In genomic region chr17:71155271-71155670, GRCm38 (mm10) we compare ENCODE assay signal across 17 mouse cellular contexts. TPM values are rescaled to one million over a fixed set of nuclear protein-coding genes. Genes with fewer than 3 reads are reported as not detected.
A peak's percentile ranks its signal among the peaks of the same experiment; 100 is the strongest.
DNase-seq lines count a peak whose midpoint lies in the region; ATAC-seq and TF ChIP-seq lines count a peak whose summit lies in the region.
"Had no signal": no experiment of that assay in that cellular context is flagged by ENCODE, and none has a peak within 500 bp of the region (broad histone marks: within the 10 kb centered on the region; RNA-seq: fewer than 3 reads in every experiment).

No protein-coding gene starts in this region.

- DNase-seq in left cerebral cortex, postnatal 4 days, result peak; percentile 8
- DNase-seq in left cerebral cortex, postnatal 10 days (ENCODE audit: extremely low spot score in 1 of 2, low spot score in 2 of 2), result no peak
- peak; percentile 91 for DNase-seq in adrenal gland, adult 2 months
- DNase-seq in kidney, adult 18-20 months, result peak; percentile 55
- peak; percentile 76 to 81 for DNase-seq in kidney, postnatal 25 days
- DNase-seq in layer of hippocampus, adult 9-11 months, result no peak
- DNase-seq in forebrain, postnatal 0 days, result no peak
- DNase-seq: cerebellum, postnatal 25 days; gastrocnemius, postnatal 36 days; heart, postnatal 36 days; retina, postnatal 1 day; thymus, postnatal 14 days had no signal

- WGBS in forebrain, postnatal 0 days, result 52% methylated on average over 1 of the region's 1 CpGs

- no peak for ATAC-seq in forebrain, postnatal 0 days

- no peaks in the 10 kb centered on the region for H3K27me3 ChIP-seq in forebrain, postnatal 0 days (ENCODE audit: insufficient read depth, low read length)
- H3K27me3 ChIP-seq: lung, embryonic 15.5 days; neural tube, embryonic 13.5 days; stomach, embryonic 15.5 days had no signal

- no peak overlapping the region for H3K4me3 ChIP-seq in forebrain, postnatal 0 days (ENCODE audit: low read depth, low read length)
- H3K4me3 ChIP-seq: left cerebral cortex, adult 2 months; lung, embryonic 15.5 days; neural tube, embryonic 13.5 days; stomach, embryonic 15.5 days had no signal

- no peak overlapping the region for H3K4me2 ChIP-seq in forebrain, postnatal 0 days (ENCODE audit: low read depth)
- H3K4me2 ChIP-seq: heart, embryonic 11.5 days; lung, embryonic 15.5 days; neural tube, embryonic 13.5 days; stomach, embryonic 15.5 days had no signal

- no peaks in the 10 kb centered on the region for H3K36me3 ChIP-seq in forebrain, postnatal 0 days (ENCODE audit: insufficient read depth)
- H3K36me3 ChIP-seq: lung, embryonic 15.5 days; neural tube, embryonic 13.5 days; stomach, embryonic 15.5 days had no signal

- H3K9ac ChIP-seq in forebrain, postnatal 0 days, result no peak overlapping the region
- H3K9ac ChIP-seq: lung, embryonic 15.5 days; neural tube, embryonic 13.5 days; stomach, embryonic 15.5 days had no signal

- H3K27ac ChIP-seq in forebrain, postnatal 0 days (ENCODE audit: low read depth, low read length), result no peak overlapping the region
- H3K27ac ChIP-seq: left cerebral cortex, adult 2 months; lung, embryonic 15.5 days; neural tube, embryonic 13.5 days; stomach, embryonic 15.5 days had no signal

- TF ChIP-seq CTCF in forebrain, postnatal 0 days (IDR thresholded peaks at IDR 0.05; ENCODE audit: low read depth), result no peak

- no peaks in the 10 kb centered on the region for H3K4me1 ChIP-seq in forebrain, postnatal 0 days (ENCODE audit: insufficient read depth)

- H3K9me3 ChIP-seq in forebrain, postnatal 0 days (ENCODE audit: low read length), result no peaks in the 10 kb centered on the region
- H3K9me3 ChIP-seq: lung, embryonic 15.5 days; neural tube, embryonic 13.5 days; stomach, embryonic 15.5 days had no signal

- intact Hi-C loops in left cerebral cortex, postnatal 4 days (cut with DNase I), result no loop called here
- intact Hi-C loops in left cerebral cortex, postnatal 10 days (cut with DNase I), result no loop called here

RNA-seq across cellular contexts. Expression of gene Lpin2, which starts 27.1 kb away (rescaled TPM):
- 10 to 100 TPM; 68.6 to 71.5 TPM for total RNA-seq in left cerebral cortex, postnatal 4 days (2021)
- total RNA-seq in left cerebral cortex, postnatal 10 days (2021), result 10 to 100 TPM; 78.8 to 85.9 TPM
- 10 to 100 TPM; 38.1 to 43.0 TPM for total RNA-seq in adrenal gland, adult 2 months (2021)
- 7.0 and 8.2 TPM in 2 replicates for polyA plus RNA-seq in adrenal gland, adult 2 months (2012; rRNA removed)
- total RNA-seq in forebrain, postnatal 0 days (2014; rRNA removed), result 44.5 and 58.6 TPM in 2 replicates
- polyA plus RNA-seq in forebrain, postnatal 0 days (2015; fragmentation: Nextera tagmentation; extraction: Ambion mirVana), result 23.6 and 32.5 TPM in 2 replicates

Comparison
In these comparisons a context has a peak if more than half of its experiments do, and no peak if none do; other contexts are left out.
1. DNase-seq: peak in left cerebral cortex, postnatal 4 days (single experiment), adrenal gland, adult 2 months (single experiment), kidney, adult 18-20 months (single experiment) and kidney, postnatal 25 days (2 of 2); none in left cerebral cortex, postnatal 10 days (0 of 2), layer of hippocampus, adult 9-11 months (single experiment) and forebrain, postnatal 0 days (single experiment).